Mouse (Mus musculus) olfactory bulb, adult 2 months (tissue): ENCODE results near the gene Fbxl5.

Source experiments
- CTCF ChIP-seq: fragments of 200-500 bp; IDR thresholded peaks from 2 replicates; pipeline ENCODE4 v1.5.1; 2012; ENCODE audit warnings: low read depth, mild to moderate bottlenecking, low read length, moderate library complexity; ENCODE audit not compliant: insufficient read depth
- POLR2A ChIP-seq: fragments of 200-500 bp; IDR thresholded peaks from 2 replicates; pipeline ENCODE4 v1.6.1; 2012; ENCODE audit warnings: mild to moderate bottlenecking, low read depth, low read length, moderate library complexity; ENCODE audit not compliant: insufficient read depth

DNA sequence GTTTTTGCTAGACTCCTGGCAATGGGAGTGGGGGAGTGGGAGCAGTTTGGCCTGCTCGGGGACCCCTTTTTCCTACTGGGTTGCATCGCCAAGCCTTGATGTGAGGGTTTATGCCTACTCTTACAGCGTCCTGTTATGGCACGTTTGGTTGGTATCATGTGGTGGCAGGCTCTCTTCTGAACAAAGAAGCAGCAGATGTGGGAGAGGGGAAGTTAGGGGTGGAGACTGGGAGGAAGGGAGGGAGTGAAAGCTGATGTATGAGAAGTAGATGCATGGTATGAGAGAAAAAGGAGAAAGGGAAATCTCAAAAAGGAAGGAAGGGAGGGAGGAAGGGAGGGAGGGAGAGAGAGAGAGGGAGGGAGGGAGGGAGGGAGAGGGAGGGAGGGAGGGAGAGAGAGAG lies 14.5 kb downstream of the Fbxl5 start:
- TF ChIP-seq POLR2A = no peak
- no peak for TF ChIP-seq CTCF
